Mouse (Mus musculus) bone marrow macrophage, adult 2 months (primary cell): ENCODE measurements around the gene Mtg1.

Source experiments
- CTCF ChIP-seq: IDR thresholded peaks from 2 replicates; pipeline ENCODE4 v1.5.1; 2012; ENCODE audit warnings: low read depth, mild to moderate bottlenecking, low read length, moderate library complexity
- POLR2A ChIP-seq: IDR thresholded peaks from 2 replicates; pipeline ENCODE4 v1.6.1; 2012; ENCODE audit warnings: mild to moderate bottlenecking, low read depth, low read length, borderline replicate concordance

- TF ChIP-seq POLR2A (no peak), CTCF (no peak)
These were observed 35.9 kb upstream of the Mtg1 start for GRCm38 (mm10) chr7:140101498-140101897.
